Mouse (Mus musculus) hindbrain, embryonic 15.5 days (tissue): Measurements from ENCODE around the gene Hspa12a. TPM values are rescaled to one million over a fixed set of nuclear protein-coding genes. Genes with fewer than 3 reads are reported as not detected.

ENCODE experiments used
- ATAC-seq: fragments of 200-750 bp; cut with Nextera tagmentation; 2 replicates; pipeline ENCODE4 v1.8.0; 2017; ENCODE audit warnings: low read depth, moderate number of reproducible peaks, moderate TSS enrichment; ENCODE audit not compliant: low FRiP score
- H3K27ac ChIP-seq: fragments of 300-500 bp; sonication (generic); replicated peaks from 2 replicates; pipeline ENCODE4 v1.5.1; 2015; ENCODE audit warnings: mild to moderate bottlenecking, inconsistent platforms
- H3K27me3 ChIP-seq: fragments of 300-500 bp; sonication (generic); 2 replicates; pipeline ENCODE4 v1.6.1; 2015; ENCODE audit warnings: control low read depth, inconsistent platforms
- H3K36me3 ChIP-seq: fragments of 300-500 bp; sonication (generic); 2 replicates; pipeline ENCODE4 v1.6.1; 2015; ENCODE audit warnings: control low read depth, inconsistent platforms
- H3K4me1 ChIP-seq: fragments of 300-500 bp; sonication (generic); replicated peaks from 2 replicates; pipeline ENCODE4 v1.6.1; 2015; ENCODE audit warnings: control low read depth, inconsistent platforms
- H3K4me2 ChIP-seq: fragments of 300-500 bp; sonication (generic); 2 replicates; pipeline ENCODE4 v1.6.1; 2015; ENCODE audit warnings: moderate library complexity, mild to moderate bottlenecking, inconsistent platforms
- H3K4me3 ChIP-seq: fragments of 300-500 bp; sonication (generic); 2 replicates; pipeline ENCODE4 v1.5.1; 2015; ENCODE audit warnings: mild to moderate bottlenecking, inconsistent platforms
- H3K9ac ChIP-seq: fragments of 300-500 bp; sonication (generic); 2 replicates; pipeline ENCODE4 v1.6.1; 2015; ENCODE audit warnings: inconsistent platforms
- H3K9me3 ChIP-seq: fragments of 300-500 bp; sonication (generic); 2 replicates; pipeline ENCODE4 v1.6.1; 2016; ENCODE audit warnings: control low read depth, inconsistent platforms
- WGBS: fragments of 180-500 bp; shearing (Covaris S2); methylation state at CpG from one replicate; pipeline ENCODE4 v1.1.7; 2015; 5-methylcytosine and 5-hydroxymethylcytosine counted together
- microRNA-seq: library from miRNA; unstranded; fragments of <30 nt; microRNA quantifications from one replicate; pipeline ENCODE4, GENCODE M21; 2016
- polyA plus RNA-seq: library from polyadenylated mRNA; unstranded; fragments of >200 nt; fragmentation: Nextera tagmentation; extraction: Ambion mirVana; gene quantifications from 2 replicates; pipeline ENCODE4 v1.2.1, GENCODE M21; 2015

Gene Hspa12a
- polyA plus RNA-seq, 1 experiment from 2014 or later, result 65.3 TPM

DNA sequence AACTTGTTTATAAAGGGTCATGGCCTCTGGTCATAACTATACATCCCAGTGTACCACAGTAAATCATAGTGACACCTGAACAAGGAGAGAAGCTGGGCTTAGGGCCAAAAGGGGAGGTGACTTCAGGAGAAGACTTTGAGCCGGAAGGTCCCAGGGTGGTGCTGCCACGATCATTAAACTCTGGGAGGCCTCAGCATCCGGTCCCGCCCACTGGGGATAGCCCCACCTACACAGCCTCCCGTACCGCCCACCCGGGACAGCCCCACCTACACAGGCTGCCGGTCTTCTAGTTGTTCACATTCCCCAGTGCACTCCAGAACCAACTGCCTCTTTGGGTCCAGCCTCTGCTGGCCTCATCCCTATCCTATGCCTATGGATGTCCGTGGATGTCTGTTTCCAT is 184.0 kb downstream of the Hspa12a start, which contains the start of gene Pnliprp2:
TSS of gene Pnliprp2 (plus strand) at position 297 of the 400 bp plus-strand sequence.
- H3K4me2 ChIP-seq, result no peak within 1 kb of the TSS
- H3K27ac ChIP-seq, result no peak within 1 kb of the TSS
- 66% methylated on average over 9 of the region's 9 CpGs for WGBS

DNA sequence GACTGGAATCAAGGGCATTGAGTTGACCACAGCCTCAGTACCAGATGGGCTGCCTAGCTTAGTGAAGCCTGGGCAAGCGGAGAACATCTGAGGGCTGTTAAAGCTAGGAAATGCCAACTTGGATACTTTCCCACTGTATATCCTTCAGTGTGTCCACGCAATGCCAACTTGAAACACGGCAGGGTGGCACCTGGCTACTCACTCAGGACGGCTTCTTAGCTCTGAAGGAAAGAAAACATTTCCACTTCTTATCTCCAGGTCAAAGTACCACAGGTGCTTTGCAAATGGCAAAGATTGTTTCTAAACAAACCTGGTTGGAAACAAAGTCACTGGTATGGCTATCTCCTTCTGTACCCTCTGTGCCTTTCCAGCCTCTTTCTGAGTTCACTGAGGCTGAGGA is 184.6 kb downstream of the Hspa12a start:
- 92% methylated on average over 4 of the region's 4 CpGs for WGBS
- no peak overlapping the region for H3K27ac ChIP-seq
- H3K27me3 ChIP-seq, result peaks cover 3% of the 10 kb centered on the region; the same call in 1 of the 2 replicates
- H3K4me1 ChIP-seq, result peaks cover 4% of the 10 kb centered on the region
- no peak for ATAC-seq
- no peak overlapping the region for H3K4me3 ChIP-seq
- no peaks in the 10 kb centered on the region for H3K36me3 ChIP-seq
- no peaks in the 10 kb centered on the region for H3K9me3 ChIP-seq
- H3K4me2 ChIP-seq, result no peak overlapping the region
- H3K9ac ChIP-seq, result no peak overlapping the region

More for the DNA sequence above, 184.0 kb downstream of the Hspa12a start, which contains the start of gene Pnliprp2:
- no peak for ATAC-seq
- Histone ChIP-seq H3K4me3 (no peak within 1 kb of the TSS), H3K9me3 (no peaks in the 10 kb centered on the region), H3K9ac (no peak within 1 kb of the TSS), H3K36me3 (no peaks in the 10 kb centered on the region), H3K4me1 (peaks cover 4% of the 10 kb centered on the region), H3K27me3 (peaks cover 6% of the 10 kb centered on the region; the same call in 1 of the 2 replicates)

DNA sequence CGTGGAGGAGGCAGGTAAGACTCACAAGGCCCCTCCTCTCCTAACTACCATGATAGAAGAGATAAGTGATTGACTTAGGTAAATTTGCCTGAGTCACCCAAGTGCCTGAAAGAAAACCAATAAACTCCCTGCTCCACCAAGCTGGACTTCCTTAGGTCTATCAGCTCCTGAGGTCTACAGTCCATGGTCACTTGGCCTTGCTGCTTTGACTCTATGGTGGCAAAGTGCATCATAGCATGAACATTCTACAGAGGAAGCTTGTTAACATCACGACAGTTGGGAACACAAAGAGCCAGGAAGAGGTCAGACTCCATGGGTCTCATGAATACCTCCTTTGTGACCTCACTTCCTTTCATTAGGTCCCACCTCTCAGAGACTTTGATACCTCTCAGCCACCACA is 191.9 kb downstream of the Hspa12a start:
- no peak for ATAC-seq
- Histone ChIP-seq H3K36me3 (no peaks in the 10 kb centered on the region), H3K4me3 (no peak overlapping the region), H3K27me3 (no peaks in the 10 kb centered on the region), H3K4me2 (no peak overlapping the region), H3K9ac (no peak overlapping the region), H3K9me3 (no peaks in the 10 kb centered on the region), H3K27ac (no peak overlapping the region), H3K4me1 (no peaks in the 10 kb centered on the region)
- 64% methylated on average over 2 of the region's 2 CpGs for WGBS

GRCm38 (mm10) chr19:58750822-58751221 is 192.6 kb downstream of the Hspa12a start:
- H3K4me2 ChIP-seq, result no peak overlapping the region
- no peak for ATAC-seq
- H3K27me3 ChIP-seq, result no peaks in the 10 kb centered on the region
- no peak overlapping the region for H3K9ac ChIP-seq
- H3K27ac ChIP-seq, result no peak overlapping the region
- H3K9me3 ChIP-seq, result no peaks in the 10 kb centered on the region
- no peaks in the 10 kb centered on the region for H3K4me1 ChIP-seq
- 83% methylated on average over 2 of the region's 2 CpGs for WGBS
- no peak overlapping the region for H3K4me3 ChIP-seq
- no peaks in the 10 kb centered on the region for H3K36me3 ChIP-seq

- Histone ChIP-seq H3K9ac (no peak overlapping the region), H3K4me2 (no peak overlapping the region), H3K4me3 (no peak overlapping the region), H3K36me3 (no peaks in the 10 kb centered on the region), H3K4me1 (no peaks in the 10 kb centered on the region), H3K27me3 (no peaks in the 10 kb centered on the region), H3K9me3 (no peaks in the 10 kb centered on the region), H3K27ac (no peak overlapping the region)
- ATAC-seq, result no peak
- WGBS, result 91% methylated on average over 9 of the region's 9 CpGs
Measured at GRCm38 (mm10) chr19:58747498-58748000, 195.9 kb downstream of the Hspa12a start.

Small RNA genes within 50 kb of the gene (microRNA-seq; reads per million reads assigned to microRNA genes)
- 1.5 reads per million for gene Mir3086

Other genes with a start within 250 kb of the Hspa12a start
- gene Pnliprp1, start 214.8 kb downstream of the Hspa12a start, polyA plus RNA-seq, result 2.5 and 5.2 TPM in 2 replicates
- 0.10 TPM in 1 of 2 replicates, not detected in the other for gene Pnliprp2, start 183.9 kb downstream of the Hspa12a start, polyA plus RNA-seq
- gene 1700019N19Rik, start 149.2 kb downstream of the Hspa12a start, polyA plus RNA-seq, result not detected in 2 replicates
- gene Eno4, start 229 bp downstream of the Hspa12a start, polyA plus RNA-seq, result 1.4 and 1.9 TPM in 2 replicates
- gene Shtn1, start 132.4 kb upstream of the Hspa12a start, polyA plus RNA-seq, result 41.4 and 52.8 TPM in 2 replicates
- 0.14 TPM in 1 of 2 replicates, not detected in the other for gene Vax1, start 226.4 kb upstream of the Hspa12a start, polyA plus RNA-seq